Mouse (Mus musculus): ENCODE results near the gene Gjb6. TPM values are rescaled to one million over a fixed set of nuclear protein-coding genes. Genes with fewer than 3 reads are reported as not detected.

Gene Gjb6
- total and polyA plus RNA-seq, 2 experiments from 2014 or later = 18.3 to 18.7 TPM

DNA sequence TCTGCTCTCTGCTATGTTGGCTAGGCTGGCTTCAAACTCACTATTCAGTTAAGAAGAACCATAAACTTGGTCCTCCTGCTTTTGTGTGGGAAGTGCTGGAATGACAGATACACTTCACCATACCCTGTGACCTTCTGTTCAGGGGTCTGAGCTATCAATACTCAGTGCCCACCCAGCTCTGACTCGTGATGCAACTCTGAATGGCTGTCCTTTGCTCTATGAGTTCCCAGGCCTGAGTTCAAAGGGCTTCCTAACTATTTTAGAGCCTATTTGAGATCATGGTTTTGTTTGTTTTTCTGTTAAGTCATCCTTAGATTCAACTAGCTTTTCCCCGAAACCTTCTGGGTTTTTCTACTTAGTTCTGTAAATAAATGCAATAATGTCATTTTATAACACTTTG lies 43.4 kb downstream of the Gjb6 start:
- no peaks in the 10 kb centered on the region for H3K27me3 ChIP-seq (ENCODE audit: insufficient read depth, low read length)
- no peaks in the 10 kb centered on the region for H3K4me1 ChIP-seq (ENCODE audit: insufficient read depth)
- WGBS = 66% methylated on average over 2 of the region's 2 CpGs
- TF ChIP-seq CTCF (IDR thresholded peaks at IDR 0.05; ENCODE audit: low read depth) = no peak
- no peak overlapping the region for H3K4me2 ChIP-seq (ENCODE audit: low read depth)
- no peaks in the 10 kb centered on the region for H3K9me3 ChIP-seq (ENCODE audit: low read length)
- no peaks in the 10 kb centered on the region for H3K36me3 ChIP-seq (ENCODE audit: insufficient read depth)
- H3K27ac ChIP-seq (ENCODE audit: low read depth, low read length) = no peak overlapping the region
- H3K4me3 ChIP-seq (ENCODE audit: low read depth, low read length) = no peak overlapping the region
- ATAC-seq = no peak
- no peak for DNase-seq
- H3K9ac ChIP-seq = no peak overlapping the region

GRCm38 (mm10) chr14:57089107-57089506 lies 44.3 kb downstream of the Gjb6 start:
- TF ChIP-seq CTCF (IDR thresholded peaks at IDR 0.05; ENCODE audit: low read depth) = no peak
- no peaks in the 10 kb centered on the region for H3K9me3 ChIP-seq (ENCODE audit: low read length)
- no peaks in the 10 kb centered on the region for H3K4me1 ChIP-seq (ENCODE audit: insufficient read depth)
- WGBS = 89% methylated on average over 7 of the region's 7 CpGs
- H3K36me3 ChIP-seq (ENCODE audit: insufficient read depth) = no peaks in the 10 kb centered on the region
- H3K4me2 ChIP-seq (ENCODE audit: low read depth) = no peak overlapping the region
- DNase-seq (no peak), ATAC-seq (no peak)
- no peak overlapping the region for H3K9ac ChIP-seq
- H3K4me3 ChIP-seq (ENCODE audit: low read depth, low read length) = no peak overlapping the region
- H3K27me3 ChIP-seq (ENCODE audit: insufficient read depth, low read length) = no peaks in the 10 kb centered on the region
- H3K27ac ChIP-seq (ENCODE audit: low read depth, low read length) = no peak overlapping the region

DNA sequence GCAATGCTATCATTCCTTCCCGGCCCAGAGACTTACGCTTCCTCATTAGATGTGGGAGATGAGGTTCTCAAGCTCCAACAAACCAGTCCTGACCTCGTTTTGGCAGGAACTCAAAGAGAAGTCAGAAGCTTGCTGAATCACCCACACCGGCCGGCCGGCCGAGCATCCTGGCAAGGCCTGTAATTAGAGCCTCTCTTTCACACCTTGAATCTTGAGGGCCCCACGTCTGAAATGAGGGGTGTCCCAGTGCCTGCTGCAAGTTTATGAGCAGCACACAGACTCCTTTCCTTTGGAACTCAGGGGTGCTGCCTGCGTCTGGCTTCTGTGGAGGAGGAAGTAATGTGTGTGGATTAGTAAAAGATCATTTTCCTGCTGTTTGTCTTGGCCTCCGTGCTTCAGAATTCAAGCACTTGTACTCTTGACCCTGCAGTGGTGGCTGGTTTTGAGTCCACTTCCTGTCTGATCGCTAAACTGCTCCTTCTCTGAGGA lies 49.2 kb downstream of the Gjb6 start:
- Histone ChIP-seq H3K36me3 (ENCODE audit: insufficient read depth) (no peaks in the 10 kb centered on the region), H3K9me3 (ENCODE audit: low read length) (no peaks in the 10 kb centered on the region), H3K27me3 (ENCODE audit: insufficient read depth, low read length) (no peaks in the 10 kb centered on the region), H3K4me3 (ENCODE audit: low read depth, low read length) (no peak overlapping the region), H3K4me1 (ENCODE audit: insufficient read depth) (no peaks in the 10 kb centered on the region), H3K4me2 (ENCODE audit: low read depth) (no peak overlapping the region), H3K9ac (no peak overlapping the region), H3K27ac (ENCODE audit: low read depth, low read length) (no peak overlapping the region)
- ATAC-seq = no peak
- no peak for DNase-seq
- no peak for TF ChIP-seq CTCF (IDR thresholded peaks at IDR 0.05; ENCODE audit: low read depth)
- WGBS = 65% methylated on average over 11 of the region's 11 CpGs

DNA sequence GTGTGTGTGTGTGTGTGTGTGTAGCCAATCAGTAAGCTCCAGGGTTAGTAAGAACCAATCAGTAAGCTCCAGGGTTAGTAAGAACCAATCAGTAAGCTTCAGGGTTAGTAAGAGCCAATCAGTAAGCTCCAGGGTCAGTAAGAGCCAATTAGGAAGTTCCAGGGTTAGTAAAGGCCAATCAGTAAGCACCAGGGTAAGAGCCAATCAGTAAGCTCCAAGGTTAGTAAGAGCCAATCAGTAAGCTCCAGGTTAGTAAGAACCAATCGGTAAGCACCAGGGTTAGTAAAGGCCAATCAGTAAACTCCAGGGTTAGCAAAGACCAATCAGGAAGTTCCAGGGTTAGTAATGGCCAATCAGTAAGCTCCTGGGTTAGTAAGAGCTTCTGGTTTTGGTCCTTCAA lies 50.5 kb downstream of the Gjb6 start:
- no peak overlapping the region for H3K9ac ChIP-seq
- H3K4me1 ChIP-seq (ENCODE audit: insufficient read depth) = no peaks in the 10 kb centered on the region
- TF ChIP-seq CTCF (IDR thresholded peaks at IDR 0.05; ENCODE audit: low read depth) = no peak
- ATAC-seq = no peak
- no peak for DNase-seq
- H3K4me3 ChIP-seq (ENCODE audit: low read depth, low read length) = no peak overlapping the region
- WGBS = 91% methylated on average over 1 of the region's 1 CpGs
- no peak overlapping the region for H3K27ac ChIP-seq (ENCODE audit: low read depth, low read length)
- H3K4me2 ChIP-seq (ENCODE audit: low read depth) = no peak overlapping the region
- no peaks in the 10 kb centered on the region for H3K36me3 ChIP-seq (ENCODE audit: insufficient read depth)
- no peaks in the 10 kb centered on the region for H3K9me3 ChIP-seq (ENCODE audit: low read length)
- no peaks in the 10 kb centered on the region for H3K27me3 ChIP-seq (ENCODE audit: insufficient read depth, low read length)

GRCm38 (mm10) chr14:57075537-57075936 lies 57.9 kb downstream of the Gjb6 start:
- no peaks in the 10 kb centered on the region for H3K9me3 ChIP-seq (ENCODE audit: low read length)
- no peaks in the 10 kb centered on the region for H3K36me3 ChIP-seq (ENCODE audit: insufficient read depth)
- ATAC-seq (no peak), DNase-seq (no peak)
- TF ChIP-seq CTCF (IDR thresholded peaks at IDR 0.05; ENCODE audit: low read depth) = 0 out of 2 replicates have a peak, but pooled peaks have one; percentile 5
- H3K4me2 ChIP-seq (ENCODE audit: low read depth) = no peak overlapping the region
- 86% methylated on average over 6 of the region's 6 CpGs for WGBS
- H3K4me1 ChIP-seq (ENCODE audit: insufficient read depth) = no peaks in the 10 kb centered on the region
- no peak overlapping the region for H3K4me3 ChIP-seq (ENCODE audit: low read depth, low read length)
- no peak overlapping the region for H3K27ac ChIP-seq (ENCODE audit: low read depth, low read length)
- H3K27me3 ChIP-seq (ENCODE audit: insufficient read depth, low read length) = no peaks in the 10 kb centered on the region
- no peak overlapping the region for H3K9ac ChIP-seq

Other genes with a start within 250 kb of the Gjb6 start
- gene Zmym2, start 247.0 kb downstream of the Gjb6 start, total RNA-seq (2014; rRNA removed) = 55.5 and 79.9 TPM in 2 replicates
- 24.2 and 29.9 TPM in 2 replicates for gene Zmym2, start 247.0 kb downstream of the Gjb6 start, polyA plus RNA-seq (2015; fragmentation: Nextera tagmentation; extraction: Ambion mirVana)
- 0.38 and 8.3 TPM in 2 replicates for gene Gja3, start 75.5 kb downstream of the Gjb6 start, total RNA-seq (2014; rRNA removed)
- gene Gja3, start 75.5 kb downstream of the Gjb6 start, polyA plus RNA-seq (2015; fragmentation: Nextera tagmentation; extraction: Ambion mirVana) = 0.48 and 0.59 TPM in 2 replicates
- 9.6 and 11.3 TPM in 2 replicates for gene Gjb2, start 28.9 kb downstream of the Gjb6 start, total RNA-seq (2014; rRNA removed)
- gene Gjb2, start 28.9 kb downstream of the Gjb6 start, polyA plus RNA-seq (2015; fragmentation: Nextera tagmentation; extraction: Ambion mirVana) = 12.8 and 14.4 TPM in 2 replicates
- 0.24 TPM in 1 of 2 replicates, not detected in the other for gene Gm4491, start 17.7 kb downstream of the Gjb6 start, total RNA-seq (2014; rRNA removed)
- not detected in 2 replicates for gene Gm4491, start 17.7 kb downstream of the Gjb6 start, polyA plus RNA-seq (2015; fragmentation: Nextera tagmentation; extraction: Ambion mirVana)